Mouse (Mus musculus) left cerebral cortex, adult 8-10 months (tissue): ENCODE data around the gene Adam19. TPM values are rescaled to one million over a fixed set of nuclear protein-coding genes. Genes with fewer than 3 reads are reported as not detected.

ENCODE experiments used
- DNase-seq, 2 experiments: peaks; one replicate each; pipeline ENCODE4 v3.0.0; 2022; ENCODE audit warnings: low spot score in 2 of 2
- total RNA-seq, 4 experiments: library from RNA; stranded (reverse); gene quantifications; 2 replicates each; pipeline ENCODE4 v1.2.4; 2022

Gene Adam19
- total RNA-seq, 4 experiments from 2014 or later = 10.6 to 13.0 (median 10.9) TPM

GRCm38 (mm10) chr11:46073061-46073849 is 17.5 kb downstream of the Adam19 start:
- DNase-seq = no peak

GRCm38 (mm10) chr11:46073850-46074688 is 18.3 kb downstream of the Adam19 start:
- no peak for DNase-seq

DNA sequence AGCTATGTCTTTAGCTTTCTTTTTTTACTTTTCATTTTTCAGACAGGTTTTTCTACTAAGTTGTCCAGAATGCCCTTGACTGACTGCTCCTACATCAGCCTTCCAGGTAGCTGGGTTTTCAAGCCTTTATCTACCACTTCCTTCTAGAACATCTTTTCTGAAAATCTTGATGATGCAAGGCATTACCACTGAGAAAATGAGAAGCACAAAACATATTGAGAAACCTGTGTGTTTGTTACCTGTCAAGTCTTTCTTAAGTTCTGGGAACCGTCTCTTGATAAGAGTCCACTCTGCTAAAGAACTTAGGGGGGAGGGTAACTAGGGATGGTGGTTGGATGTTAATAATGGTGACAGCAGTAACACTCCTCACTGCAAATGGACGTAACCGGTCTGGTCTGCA is 19.7 kb downstream of the Adam19 start:
- no peak for DNase-seq

DNA sequence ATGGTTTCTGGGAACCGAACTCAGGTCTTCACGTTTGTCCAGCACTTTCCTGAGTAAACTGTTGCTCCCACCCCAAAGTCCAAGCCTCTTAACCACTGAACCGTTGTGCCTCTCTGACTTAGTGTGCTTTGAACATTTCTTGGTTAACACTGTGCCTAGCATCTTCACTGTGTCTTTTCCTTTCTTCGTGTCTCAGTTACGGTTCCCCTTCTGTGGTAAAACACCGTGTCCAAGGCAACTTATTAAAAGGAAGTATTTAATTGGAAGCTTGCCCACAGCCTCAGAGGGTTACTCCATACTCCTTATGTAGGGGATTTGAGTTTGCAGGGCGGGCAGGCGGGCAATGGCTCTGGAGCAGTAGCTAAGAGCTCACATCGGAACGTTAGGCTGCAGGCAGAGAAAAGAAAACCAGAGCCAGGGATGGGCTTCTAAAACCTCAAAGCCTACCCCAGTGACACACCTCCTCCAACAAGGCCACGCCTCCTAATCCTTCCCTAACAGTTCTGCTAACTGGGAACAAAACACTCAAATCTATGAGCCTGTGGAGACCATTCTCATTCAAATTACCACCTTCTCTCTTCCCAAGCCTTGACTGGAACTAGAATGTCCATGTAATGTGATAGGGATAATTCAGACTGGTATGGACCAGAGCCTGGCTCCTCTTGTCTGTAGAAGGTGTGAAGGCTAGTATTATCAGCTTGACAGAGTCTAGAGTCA is 20.8 kb downstream of the Adam19 start:
- no peak for DNase-seq

DNA sequence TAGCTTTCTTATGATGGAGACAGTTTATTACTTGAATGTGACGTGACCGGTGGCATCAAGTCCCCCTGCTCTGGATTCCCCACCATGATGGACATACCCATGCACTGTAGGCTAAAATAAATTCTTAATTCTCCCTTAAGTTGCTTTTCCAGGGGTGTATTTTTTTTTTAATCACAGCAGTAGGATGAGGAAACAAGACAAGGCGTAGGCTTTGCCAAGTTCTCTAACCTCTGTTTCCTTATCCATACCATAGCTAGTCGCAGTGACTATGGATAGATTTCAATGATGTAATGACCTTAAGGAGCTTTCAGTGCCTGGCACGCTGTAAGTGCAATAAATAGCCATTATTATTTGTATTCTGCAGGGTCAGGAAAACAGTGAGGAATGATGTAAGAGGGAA is 21.5 kb downstream of the Adam19 start:
- DNase-seq = no peak

DNA sequence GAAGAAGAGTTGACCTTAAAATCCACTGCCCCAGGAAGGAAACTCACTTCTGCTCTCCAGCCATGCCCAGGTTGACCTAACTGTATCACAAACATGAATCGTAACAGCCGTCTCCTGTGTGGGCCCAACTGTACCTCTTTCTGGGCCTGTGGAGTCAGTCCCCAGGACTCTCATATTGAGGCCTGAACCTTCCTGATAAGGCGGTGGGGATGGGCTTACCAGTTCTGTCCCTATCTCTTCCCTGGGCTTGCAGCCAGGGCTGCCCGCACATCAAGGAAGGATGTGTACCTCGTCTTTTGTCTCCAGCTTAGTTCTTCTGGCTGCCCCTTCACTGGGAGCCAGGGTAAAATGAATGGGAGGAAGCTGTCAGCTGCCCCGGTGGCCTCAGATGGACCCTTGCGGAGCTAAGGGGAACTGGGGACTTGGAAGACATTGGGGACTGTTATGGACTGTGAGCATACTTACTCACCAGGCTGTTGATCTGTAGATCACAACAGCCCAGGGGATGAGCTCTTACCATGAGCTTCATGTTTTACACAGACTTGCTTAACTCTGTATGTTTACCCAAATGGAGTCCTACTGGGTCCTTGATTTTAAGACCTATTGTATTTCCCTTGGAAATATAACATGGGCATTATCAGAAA is 22.1 kb downstream of the Adam19 start:
- no peak for DNase-seq

- DNase-seq = no peak
These were observed 25.3 kb downstream of the Adam19 start for GRCm38 (mm10) chr11:46081075-46081474.

DNA sequence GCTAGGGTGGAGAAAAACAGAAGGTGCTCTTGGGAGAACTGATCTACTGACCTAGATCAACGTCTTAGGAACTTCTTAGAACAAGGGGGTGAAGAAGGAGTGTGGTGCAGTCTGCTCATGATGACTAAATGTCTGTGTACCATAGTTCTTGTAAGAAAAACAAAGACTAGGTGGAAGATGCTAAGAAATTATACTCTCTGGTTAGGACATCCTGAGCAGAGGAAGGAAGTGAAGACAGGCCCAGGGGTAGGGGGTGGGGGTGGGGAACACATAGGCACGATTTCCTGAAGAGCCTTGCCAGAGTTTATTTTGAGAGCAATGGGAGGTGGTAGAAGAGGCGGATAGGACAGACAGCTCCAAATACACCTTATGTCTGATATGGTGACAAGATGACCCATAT is 27.6 kb downstream of the Adam19 start:
- DNase-seq = no peak

- no peak for DNase-seq
These were observed 28.1 kb downstream of the Adam19 start for GRCm38 (mm10) chr11:46083835-46084444.

- DNase-seq = no peak
These were observed 28.8 kb downstream of the Adam19 start for GRCm38 (mm10) chr11:46084568-46084967.

GRCm38 (mm10) chr11:46085398-46086163 is 29.8 kb downstream of the Adam19 start:
- DNase-seq = no peak

GRCm38 (mm10) chr11:46086446-46086845 is 30.7 kb downstream of the Adam19 start:
- no peak for DNase-seq

- no peak for DNase-seq
These were observed 33.4 kb downstream of the Adam19 start for GRCm38 (mm10) chr11:46089081-46089713.

DNA sequence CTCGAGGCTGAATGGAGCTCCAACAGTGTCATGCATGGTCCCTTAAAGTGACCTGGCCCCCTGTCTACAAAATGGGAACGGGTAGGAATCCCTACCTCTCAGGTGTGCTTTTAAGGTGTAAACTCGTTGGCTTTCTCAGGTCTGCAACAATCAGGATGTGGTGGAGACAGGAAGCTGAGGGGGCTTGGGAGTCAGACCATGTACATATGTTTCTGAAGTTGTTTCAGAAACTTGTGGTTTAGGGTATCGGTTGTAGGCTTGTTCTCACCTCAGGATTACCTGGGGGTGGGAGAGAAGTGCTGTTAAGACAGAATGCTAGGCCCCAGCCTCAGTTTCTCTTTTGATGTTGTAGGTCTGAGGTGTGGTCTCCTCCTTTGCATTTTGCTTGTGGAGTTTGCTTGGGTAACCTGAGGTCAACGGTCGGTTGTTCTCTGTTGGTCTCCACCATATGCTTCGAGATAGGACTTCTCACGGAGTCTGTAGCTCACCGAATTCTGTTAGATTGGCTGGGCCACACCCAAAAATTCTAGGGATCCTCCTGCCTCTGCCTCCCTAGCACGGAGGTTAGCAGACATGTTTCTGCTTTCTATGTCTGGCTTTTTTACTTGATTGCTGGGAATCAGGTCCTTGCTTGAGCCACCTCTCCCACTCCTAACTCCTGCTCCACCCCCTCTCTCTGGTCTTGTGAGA is 34.4 kb downstream of the Adam19 start:
- no peak for DNase-seq

GRCm38 (mm10) chr11:46090951-46091667 is 35.3 kb downstream of the Adam19 start:
- DNase-seq = no peak

DNA sequence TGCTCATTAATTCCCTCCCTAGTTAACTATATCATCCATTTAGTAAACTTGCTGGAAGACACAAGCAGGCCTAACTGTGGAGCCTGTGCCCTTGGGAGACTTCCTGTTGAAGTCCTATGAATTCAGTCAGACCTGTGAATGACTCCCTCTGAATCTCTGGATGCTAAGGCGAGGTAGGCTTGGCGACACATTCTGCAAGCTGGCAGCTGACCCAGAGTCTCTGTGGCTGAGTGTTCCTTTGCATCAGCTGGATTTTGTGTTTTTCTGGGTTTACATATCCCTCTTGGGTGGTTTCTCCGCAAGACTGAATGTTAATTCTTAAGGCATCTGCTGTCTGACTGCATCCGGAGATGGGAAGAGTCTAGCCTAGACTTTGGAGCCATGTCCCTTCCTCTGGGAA is 36.3 kb downstream of the Adam19 start:
- DNase-seq = no peak

- no peak for DNase-seq
These were observed 39.9 kb downstream of the Adam19 start for GRCm38 (mm10) chr11:46095477-46096264.

GRCm38 (mm10) chr11:46096265-46096649 is 40.5 kb downstream of the Adam19 start:
- DNase-seq = no peak
